Mouse (Mus musculus): Measurements from ENCODE around the gene Aunip. TPM values are rescaled to one million over a fixed set of nuclear protein-coding genes. Genes with fewer than 3 reads are reported as not detected.

The Aunip gene
- polyA plus RNA-seq, 1 experiment from 2014 or later: 26.9 TPM

- Histone ChIP-seq H3K9me3 (replicated peaks) (no peaks in the 10 kb centered on the region), H3K27ac (no peak overlapping the region), H3K9ac (no peak overlapping the region), H3K4me1 (peaks cover 57% of the 10 kb centered on the region), H3K4me3 (no peak overlapping the region), H3K4me2 (no peak overlapping the region), H3K27me3 (replicated peaks) (no peaks in the 10 kb centered on the region), H3K36me3 (peaks cover 85% of the 10 kb centered on the region)
- no peak for ATAC-seq
- WGBS (ENCODE audit: insufficient replicate concordance): 90% methylated on average over 4 of the region's 4 CpGs
Observed at GRCm38 (mm10) chr4:134518541-134518940, 7.7 kb downstream of the Aunip start.

- no peak for ATAC-seq
- Histone ChIP-seq H3K27me3 (replicated peaks) (no peaks in the 10 kb centered on the region), H3K9ac (no peak overlapping the region), H3K9me3 (replicated peaks) (no peaks in the 10 kb centered on the region), H3K27ac (0 out of 2 replicates have a peak overlapping the region, but pooled peaks have one; percentile 6), H3K4me2 (no peak overlapping the region), H3K4me3 (no peak overlapping the region), H3K4me1 (peaks cover 55% of the 10 kb centered on the region), H3K36me3 (peaks cover 86% of the 10 kb centered on the region)
Observed at GRCm38 (mm10) chr4:134519281-134519680, 8.5 kb downstream of the Aunip start.

DNA sequence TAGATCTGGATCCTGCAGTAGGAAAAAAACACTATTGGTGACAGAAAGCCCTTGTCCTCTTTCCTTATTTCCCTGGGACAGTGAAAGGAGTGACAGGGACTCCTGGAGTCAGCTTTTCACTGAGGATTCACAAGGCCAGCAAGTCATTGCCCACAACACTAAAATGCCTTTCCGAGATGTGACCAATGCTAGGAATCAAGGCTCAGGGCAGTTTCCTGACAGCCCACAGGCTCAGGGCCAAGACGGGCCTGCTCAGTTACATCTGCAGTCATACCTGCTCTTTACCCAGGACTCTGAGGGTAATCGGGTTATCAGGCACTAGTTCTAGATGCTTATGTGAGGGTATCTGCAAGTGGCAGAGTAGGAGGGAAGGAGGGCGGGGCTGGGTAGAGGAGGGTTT is 12.6 kb downstream of the Aunip start:
- no peak overlapping the region for H3K4me3 ChIP-seq
- H3K27me3 ChIP-seq (replicated peaks): no peaks in the 10 kb centered on the region
- no peaks in the 10 kb centered on the region for H3K9me3 ChIP-seq (replicated peaks)
- ATAC-seq: no peak
- H3K4me2 ChIP-seq: no peak overlapping the region
- no peak overlapping the region for H3K27ac ChIP-seq
- peaks cover 96% of the 10 kb centered on the region for H3K36me3 ChIP-seq
- no peak overlapping the region for H3K9ac ChIP-seq
- WGBS (ENCODE audit: insufficient replicate concordance): 73% methylated on average over 4 of the region's 4 CpGs
- peaks cover 31% of the 10 kb centered on the region for H3K4me1 ChIP-seq

DNA sequence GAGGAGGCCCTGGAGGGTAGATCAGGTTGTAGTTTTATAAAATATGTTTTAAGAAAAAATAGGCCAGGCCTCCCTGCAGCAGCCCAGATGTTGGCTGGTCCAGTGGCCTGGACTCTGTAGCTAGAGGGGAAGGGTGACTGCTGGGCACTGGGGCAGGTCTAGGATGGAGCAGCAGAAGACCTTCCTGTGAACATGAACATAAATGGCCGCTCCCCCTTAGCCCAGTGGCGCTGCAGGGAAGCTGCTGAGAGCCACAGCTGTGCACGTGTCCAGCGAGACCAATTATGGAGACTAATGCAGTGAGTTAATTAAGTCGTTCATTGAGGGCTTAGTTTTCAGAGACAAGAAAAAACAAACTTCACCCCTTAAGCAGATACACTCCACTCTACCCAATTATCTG is 15.0 kb downstream of the Aunip start:
- Histone ChIP-seq H3K27me3 (replicated peaks) (no peaks in the 10 kb centered on the region), H3K4me3 (no peak overlapping the region), H3K36me3 (peaks cover 100% of the 10 kb centered on the region), H3K27ac (peak overlapping the region; percentile 60), H3K4me2 (no peak overlapping the region), H3K9me3 (replicated peaks) (no peaks in the 10 kb centered on the region), H3K9ac (no peak overlapping the region), H3K4me1 (peaks cover 29% of the 10 kb centered on the region)
- 67% methylated on average over 5 of the region's 5 CpGs for WGBS (ENCODE audit: insufficient replicate concordance)
- no peak for ATAC-seq

DNA sequence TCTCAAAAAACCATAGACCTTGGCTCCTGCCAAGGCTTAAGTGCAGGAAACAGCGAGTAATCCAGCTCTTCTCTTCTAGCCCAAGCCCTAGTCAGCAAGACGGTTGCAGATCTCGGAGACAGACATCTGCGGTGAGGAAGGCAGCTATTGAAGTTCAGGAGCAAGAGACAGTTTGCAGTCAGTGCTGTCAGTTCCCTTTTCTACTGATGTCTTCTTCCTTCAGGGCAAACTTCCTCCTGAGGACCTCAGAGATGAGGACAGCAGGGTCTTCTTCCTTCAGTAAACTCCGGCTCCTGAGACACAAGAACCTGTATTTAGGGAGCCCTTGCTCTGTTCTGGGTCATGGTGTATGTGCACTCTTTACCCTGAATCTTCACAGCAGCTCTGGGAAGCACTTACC is 15.4 kb downstream of the Aunip start:
- Histone ChIP-seq H3K27me3 (replicated peaks) (no peaks in the 10 kb centered on the region), H3K4me3 (no peak overlapping the region), H3K9ac (no peak overlapping the region), H3K4me2 (no peak overlapping the region), H3K9me3 (replicated peaks) (no peaks in the 10 kb centered on the region), H3K4me1 (peaks cover 29% of the 10 kb centered on the region), H3K27ac (peak overlapping the region; percentile 60; the same call in 1 of the 2 replicates), H3K36me3 (peaks cover 100% of the 10 kb centered on the region)
- 46% methylated on average over 5 of the region's 5 CpGs for WGBS (ENCODE audit: insufficient replicate concordance)
- no peak for ATAC-seq

DNA sequence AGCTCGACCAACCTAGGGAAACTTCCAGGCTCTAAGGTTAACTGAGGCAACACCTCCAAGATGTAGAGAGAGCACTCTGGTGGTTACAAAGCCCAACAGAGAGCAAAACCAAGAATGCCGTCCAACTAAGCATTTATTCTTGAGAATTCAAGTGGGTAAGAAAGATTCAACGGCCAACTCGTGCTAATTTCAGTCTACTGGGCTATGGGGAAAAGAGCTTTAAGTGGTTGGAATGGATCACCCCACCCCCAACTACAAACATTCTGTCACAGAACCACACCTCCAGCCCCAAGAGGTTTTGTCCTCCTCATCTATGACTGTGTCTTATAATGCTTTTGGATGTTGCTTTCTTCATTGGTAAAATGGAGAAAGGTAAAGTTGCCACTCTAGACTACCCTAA is 22.1 kb downstream of the Aunip start:
- Histone ChIP-seq H3K27me3 (replicated peaks) (no peaks in the 10 kb centered on the region), H3K36me3 (peaks cover 42% of the 10 kb centered on the region), H3K4me1 (peaks cover 35% of the 10 kb centered on the region), H3K9me3 (replicated peaks) (no peaks in the 10 kb centered on the region), H3K4me2 (peak overlapping the region; percentile 96; the same call in 1 of the 2 replicates), H3K27ac (peak overlapping the region; percentile 47; the same call in 1 of the 2 replicates), H3K4me3 (no peak overlapping the region), H3K9ac (peak overlapping the region; percentile 42; the same call in 1 of the 2 replicates)
- ATAC-seq: no peak
- WGBS (ENCODE audit: insufficient replicate concordance): 47% methylated on average over 4 of the region's 4 CpGs

GRCm38 (mm10) chr4:134533421-134533820 is 22.6 kb downstream of the Aunip start:
- peak overlapping the region; percentile 96 for H3K4me2 ChIP-seq
- no peaks in the 10 kb centered on the region for H3K9me3 ChIP-seq (replicated peaks)
- peak overlapping the region; percentile 98 for H3K4me3 ChIP-seq
- H3K27ac ChIP-seq: peak overlapping the region; percentile 81
- ATAC-seq: no peak
- peak overlapping the region; percentile 95 for H3K9ac ChIP-seq
- H3K4me1 ChIP-seq: peaks cover 35% of the 10 kb centered on the region
- H3K36me3 ChIP-seq: peaks cover 37% of the 10 kb centered on the region
- H3K27me3 ChIP-seq (replicated peaks): no peaks in the 10 kb centered on the region
- WGBS (ENCODE audit: insufficient replicate concordance): 74% methylated on average over 4 of the region's 4 CpGs

- peak; percentile 74 for ATAC-seq
- WGBS (ENCODE audit: insufficient replicate concordance): under 1% methylated on average over 56 of the region's 57 CpGs
- peaks cover 35% of the 10 kb centered on the region for H3K4me1 ChIP-seq
- H3K27me3 ChIP-seq (replicated peaks): no peaks in the 10 kb centered on the region
- H3K36me3 ChIP-seq: peaks cover 35% of the 10 kb centered on the region
- H3K9ac ChIP-seq: peak overlapping the region; percentile 95
- H3K4me3 ChIP-seq: peak overlapping the region; percentile 98
- H3K4me2 ChIP-seq: peak overlapping the region; percentile 96
- no peaks in the 10 kb centered on the region for H3K9me3 ChIP-seq (replicated peaks)
- H3K27ac ChIP-seq: peak overlapping the region; percentile 81
Observed at GRCm38 (mm10) chr4:134534124-134534886, 23.5 kb downstream of the Aunip start.

DNA sequence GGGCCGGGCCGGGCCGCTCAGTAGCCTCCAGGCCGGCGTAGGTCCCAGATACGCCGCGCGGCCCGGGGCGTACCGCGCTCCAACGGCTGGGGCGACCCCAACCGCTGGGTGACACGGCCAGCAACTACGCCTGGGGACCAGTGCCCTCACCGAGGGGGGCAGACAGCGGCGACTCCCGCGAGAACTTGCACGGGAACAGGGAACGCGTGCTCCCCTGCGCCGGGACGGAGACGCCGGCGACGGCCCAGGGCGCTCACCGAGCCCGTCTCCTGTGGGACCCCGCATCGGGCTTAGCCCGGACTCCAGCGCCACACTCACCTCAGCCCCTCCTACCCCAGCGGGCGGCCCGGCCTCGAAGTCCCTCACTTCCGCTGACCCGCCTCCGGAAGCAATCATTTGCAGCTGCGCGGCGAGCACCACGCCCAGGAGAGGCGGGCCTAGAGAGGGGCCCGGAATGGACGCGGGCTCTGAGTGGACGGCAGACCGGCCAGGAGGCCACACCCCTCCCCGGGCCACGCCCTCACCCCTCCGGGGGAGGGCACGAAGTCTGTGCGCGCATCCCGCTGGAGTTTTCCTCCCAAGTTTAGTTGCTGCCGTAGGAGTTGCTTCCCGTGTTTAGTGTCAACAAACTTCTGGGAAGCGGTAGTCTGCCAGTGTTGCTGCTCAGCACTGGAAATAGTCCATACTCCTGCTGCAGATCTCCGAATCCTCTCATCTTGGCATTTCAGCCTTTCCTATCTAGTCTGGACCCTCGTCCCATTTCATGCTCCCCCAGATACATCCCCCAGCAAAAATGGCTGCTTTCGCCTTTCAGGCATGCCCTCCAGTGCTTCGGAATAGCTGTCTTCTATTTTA is 24.4 kb downstream of the Aunip start, which contains the start of gene Mtfr1l:
Mtfr1l (minus strand) TSS at position 456 of the 855 bp plus-strand sequence.
- peak; percentile 95 for ATAC-seq
- Histone ChIP-seq H3K4me2 (peak within 1 kb of the TSS; percentile 96), H3K9me3 (replicated peaks) (no peaks in the 10 kb centered on the region), H3K4me3 (peak within 1 kb of the TSS; percentile 98), H3K4me1 (peaks cover 35% of the 10 kb centered on the region), H3K36me3 (peaks cover 33% of the 10 kb centered on the region), H3K27me3 (replicated peaks) (no peaks in the 10 kb centered on the region), H3K27ac (peak within 1 kb of the TSS; percentile 81), H3K9ac (peak within 1 kb of the TSS; percentile 95)
- 2% methylated on average over 68 of the region's 71 CpGs for WGBS (ENCODE audit: insufficient replicate concordance)

- 23% methylated on average over 8 of the region's 8 CpGs for WGBS (ENCODE audit: insufficient replicate concordance)
- no peak for ATAC-seq
Observed at GRCm38 (mm10) chr4:134535787-134536151, 25.0 kb downstream of the Aunip start.

DNA sequence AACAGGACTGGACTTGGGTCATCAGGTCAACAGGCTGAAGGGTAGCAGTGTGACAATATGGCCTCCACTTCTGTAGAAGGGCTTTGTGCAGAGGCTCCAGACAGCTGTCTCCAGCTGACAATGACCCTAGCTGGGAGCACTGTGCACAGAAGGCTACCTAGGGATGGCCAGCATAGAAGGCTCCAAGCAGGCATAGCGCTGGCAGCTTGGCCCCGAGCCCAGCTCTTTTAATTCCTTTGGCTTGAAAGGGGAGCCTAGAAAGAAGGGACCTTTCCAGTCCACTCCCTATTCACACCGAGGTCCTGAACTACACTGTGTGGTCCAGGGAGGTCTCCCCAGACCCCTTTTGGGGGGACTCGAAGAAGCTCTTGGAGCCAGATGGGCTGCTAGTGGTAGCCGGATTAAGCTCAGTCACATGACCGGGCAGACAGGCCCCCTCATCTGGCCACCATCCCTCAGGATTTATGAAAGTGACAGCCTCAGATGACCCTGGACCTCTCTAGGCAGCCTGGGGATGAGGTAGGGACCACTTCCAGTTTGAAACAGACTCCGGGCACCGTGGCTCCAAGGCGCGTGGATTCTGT is 28.3 kb downstream of the Aunip start:
- Histone ChIP-seq H3K36me3 (peaks cover 39% of the 10 kb centered on the region), H3K27me3 (replicated peaks) (no peaks in the 10 kb centered on the region), H3K9ac (no peak overlapping the region), H3K4me1 (peaks cover 21% of the 10 kb centered on the region), H3K9me3 (replicated peaks) (no peaks in the 10 kb centered on the region), H3K4me3 (no peak overlapping the region), H3K4me2 (no peak overlapping the region), H3K27ac (no peak overlapping the region)
- no peak for ATAC-seq
- WGBS (ENCODE audit: insufficient replicate concordance): 80% methylated on average over 10 of the region's 10 CpGs

More at GRCm38 (mm10) chr4:134535787-134536151, 25.0 kb downstream of the Aunip start:
- peak overlapping the region; percentile 98 for H3K4me3 ChIP-seq
- peak overlapping the region; percentile 96 for H3K4me2 ChIP-seq
- H3K27me3 ChIP-seq (replicated peaks): no peaks in the 10 kb centered on the region
- H3K9me3 ChIP-seq (replicated peaks): no peaks in the 10 kb centered on the region
- peak overlapping the region; percentile 81 for H3K27ac ChIP-seq
- peak overlapping the region; percentile 95 for H3K9ac ChIP-seq
- H3K36me3 ChIP-seq: peaks cover 33% of the 10 kb centered on the region
- H3K4me1 ChIP-seq: peaks cover 35% of the 10 kb centered on the region

All from liver, embryonic 12.5 days (tissue).